Mouse (Mus musculus): ENCODE data around the gene Pcca.

Gene Pcca

DNA sequence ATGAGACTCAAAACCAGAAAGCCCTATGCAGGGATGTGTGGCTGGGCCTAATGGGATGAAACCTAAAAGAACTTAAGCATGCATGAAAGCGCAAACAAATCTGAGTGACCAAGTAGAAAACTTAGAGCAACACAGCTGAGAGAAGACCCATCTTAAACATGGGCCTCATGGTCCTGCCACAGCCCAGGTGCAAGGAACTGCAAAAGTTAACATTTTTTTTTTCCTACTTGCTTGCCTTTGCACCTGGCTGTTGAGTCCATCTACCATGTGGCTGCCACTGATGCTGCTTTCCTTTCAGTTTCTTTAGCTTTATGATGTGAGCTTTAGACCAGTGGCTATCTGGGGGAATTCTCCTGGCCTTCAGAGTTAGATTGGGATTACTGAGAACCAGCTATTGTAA is 383.6 kb downstream of the Pcca start:
- no peak for DNase-seq (ENCODE audit: low read depth, low spot score)

- no peak for DNase-seq (ENCODE audit: low read depth, low spot score)
These were observed 385.9 kb downstream of the Pcca start for GRCm38 (mm10) chr14:122920011-122920410.

- no peak for DNase-seq (ENCODE audit: low read depth, low spot score)
These were observed 402.3 kb downstream of the Pcca start for GRCm38 (mm10) chr14:122936460-122936859.
